Mouse (Mus musculus) hindbrain, embryonic 14.5 days (tissue): ENCODE data around the gene Ms4a6b. TPM values are rescaled to one million over a fixed set of nuclear protein-coding genes. Genes with fewer than 3 reads are reported as not detected.
"Not testable (repeated sequence)": the region's sequence is repeated elsewhere in the genome, so short reads cannot be mapped to it uniquely, and the experiment has no call there.

Experiments used
- ATAC-seq: fragments of 200-750 bp; cut with Nextera tagmentation; 2 replicates; pipeline ENCODE4 v1.8.0; 2017; ENCODE audit warnings: moderate number of reproducible peaks, mild to moderate bottlenecking, moderate TSS enrichment, moderate library complexity; ENCODE audit not compliant: low FRiP score
- DNase-seq: peaks from one replicate; pipeline ENCODE4 v3.0.0-alpha.2; 2015; ENCODE audit warnings: low spot score
- H3K27ac ChIP-seq: fragments of 300-500 bp; sonication (generic); 2 replicates; pipeline ENCODE4 v1.5.1; 2014; ENCODE audit warnings: mild to moderate bottlenecking, moderate library complexity
- H3K27me3 ChIP-seq: fragments of 300-500 bp; sonication (generic); 2 replicates; pipeline ENCODE4 v1.6.1; 2014; ENCODE audit warnings: mild to moderate bottlenecking, low read length, mixed read lengths; ENCODE audit not compliant: control insufficient read depth, insufficient read depth
- H3K36me3 ChIP-seq: fragments of 300-500 bp; sonication (generic); replicated peaks from 2 replicates; pipeline ENCODE4 v1.6.1; 2014; ENCODE audit not compliant: control insufficient read depth, insufficient read depth
- H3K4me1 ChIP-seq: fragments of 300-500 bp; sonication (generic); replicated peaks from 2 replicates; pipeline ENCODE4 v1.6.1; 2014; ENCODE audit warnings: antibody characterized with exemption, low read length, mixed read lengths; ENCODE audit not compliant: control insufficient read depth, insufficient read depth
- H3K4me2 ChIP-seq: fragments of 300-500 bp; sonication (generic); replicated peaks from 2 replicates; pipeline ENCODE4 v1.6.1; 2014; ENCODE audit warnings: mild to moderate bottlenecking, moderate library complexity
- H3K4me3 ChIP-seq: fragments of 300-500 bp; sonication (generic); replicated peaks from 2 replicates; pipeline ENCODE4 v1.5.1; 2014; ENCODE audit warnings: mild to moderate bottlenecking, low read length
- H3K9ac ChIP-seq: fragments of 300-500 bp; sonication (generic); 2 replicates; pipeline ENCODE4 v1.6.1; 2014
- H3K9me3 ChIP-seq: fragments of 300-500 bp; sonication (generic); 2 replicates; pipeline ENCODE4 v1.6.1; 2016; ENCODE audit warnings: low read length; ENCODE audit not compliant: control insufficient read depth
- WGBS: fragments of 180-500 bp; shearing (Covaris S2); extraction: QIAGEN DNeasy Blood & Tissue Kit; methylation state at CpG from one replicate; pipeline ENCODE4 v1.1.7; 2014; 5-methylcytosine and 5-hydroxymethylcytosine counted together
- polyA plus RNA-seq: library from polyadenylated mRNA; unstranded; fragments of >200 nt; fragmentation: Nextera tagmentation; extraction: Ambion mirVana; gene quantifications from 2 replicates; pipeline ENCODE4 v1.2.1, GENCODE M21; 2014

The Ms4a6b gene
- polyA plus RNA-seq, 1 experiment from 2014 or later, result 3.3 TPM

- ATAC-seq (no peak), DNase-seq (no peak)
- no peaks in the 10 kb centered on the region for H3K36me3 ChIP-seq
- H3K9ac ChIP-seq, result no peak overlapping the region
- no peak overlapping the region for H3K4me2 ChIP-seq
- no peaks in the 10 kb centered on the region for H3K4me1 ChIP-seq
- H3K9me3 ChIP-seq, result no peaks in the 10 kb centered on the region
- WGBS, result 79% methylated on average over 4 of the region's 4 CpGs
- no peak overlapping the region for H3K4me3 ChIP-seq
- H3K27ac ChIP-seq, result no peak overlapping the region
- no peaks in the 10 kb centered on the region for H3K27me3 ChIP-seq
Measured at GRCm38 (mm10) chr19:11491406-11492189, 24.7 kb upstream of the Ms4a6b start.

- H3K4me2 ChIP-seq, result no peak overlapping the region
- no peak overlapping the region for H3K9ac ChIP-seq
- no peaks in the 10 kb centered on the region for H3K27me3 ChIP-seq
- DNase-seq (no peak), ATAC-seq (no peak)
- no peaks in the 10 kb centered on the region for H3K4me1 ChIP-seq
- no peak overlapping the region for H3K27ac ChIP-seq
- WGBS, result 95% methylated on average over 1 of the region's 1 CpGs
- H3K4me3 ChIP-seq, result no peak overlapping the region
- no peaks in the 10 kb centered on the region for H3K9me3 ChIP-seq
- H3K36me3 ChIP-seq, result no peaks in the 10 kb centered on the region
Measured at GRCm38 (mm10) chr19:11492671-11493070, 23.6 kb upstream of the Ms4a6b start.

- Histone ChIP-seq H3K4me2 (no peak overlapping the region), H3K27me3 (no peaks in the 10 kb centered on the region), H3K9ac (no peak overlapping the region), H3K4me1 (no peaks in the 10 kb centered on the region), H3K4me3 (no peak overlapping the region), H3K36me3 (no peaks in the 10 kb centered on the region), H3K27ac (no peak overlapping the region), H3K9me3 (no peaks in the 10 kb centered on the region)
- WGBS, result 90% methylated on average over 3 of the region's 3 CpGs
- ATAC-seq, result no peak
- no peak for DNase-seq
Measured at GRCm38 (mm10) chr19:11494519-11494918, 21.8 kb upstream of the Ms4a6b start.

GRCm38 (mm10) chr19:11496361-11496760 lies 20.0 kb upstream of the Ms4a6b start:
- Histone ChIP-seq H3K4me2 (no peak overlapping the region), H3K9me3 (no peaks in the 10 kb centered on the region), H3K4me3 (no peak overlapping the region), H3K27ac (no peak overlapping the region), H3K9ac (no peak overlapping the region), H3K36me3 (no peaks in the 10 kb centered on the region), H3K27me3 (no peaks in the 10 kb centered on the region), H3K4me1 (no peaks in the 10 kb centered on the region)
- DNase-seq (no peak), ATAC-seq (no peak)
- WGBS, result 87% methylated on average over 6 of the region's 6 CpGs

GRCm38 (mm10) chr19:11497300-11497699 lies 19.0 kb upstream of the Ms4a6b start:
- H3K4me2 ChIP-seq, H3K9ac ChIP-seq, H3K4me1 ChIP-seq, H3K9me3 ChIP-seq, H3K27me3 ChIP-seq, ATAC-seq, H3K36me3 ChIP-seq, DNase-seq, H3K27ac ChIP-seq, H3K4me3 ChIP-seq: not testable (repeated sequence)
- 84% methylated on average over 1 of the region's 1 CpGs for WGBS

- Histone ChIP-seq H3K36me3 (no peaks in the 10 kb centered on the region), H3K4me1 (no peaks in the 10 kb centered on the region), H3K27me3 (no peaks in the 10 kb centered on the region), H3K9me3 (no peaks in the 10 kb centered on the region), H3K4me2 (no peak overlapping the region), H3K4me3 (no peak overlapping the region), H3K27ac (no peak overlapping the region), H3K9ac (no peak overlapping the region)
- ATAC-seq, result no peak
- 95% methylated on average over 1 of the region's 1 CpGs for WGBS
- no peak for DNase-seq
Measured at GRCm38 (mm10) chr19:11500796-11501195, 15.5 kb upstream of the Ms4a6b start.

GRCm38 (mm10) chr19:11501326-11501725 lies 15.0 kb upstream of the Ms4a6b start:
- WGBS, result 89% methylated on average over 4 of the region's 4 CpGs
- Histone ChIP-seq H3K9me3 (no peaks in the 10 kb centered on the region), H3K36me3 (no peaks in the 10 kb centered on the region), H3K27ac (no peak overlapping the region), H3K9ac (no peak overlapping the region), H3K4me3 (no peak overlapping the region), H3K4me2 (no peak overlapping the region), H3K4me1 (no peaks in the 10 kb centered on the region), H3K27me3 (no peaks in the 10 kb centered on the region)
- no peak for ATAC-seq
- DNase-seq, result no peak

- Histone ChIP-seq H3K27ac (no peak overlapping the region), H3K4me3 (no peak overlapping the region), H3K36me3 (no peaks in the 10 kb centered on the region), H3K4me2 (no peak overlapping the region), H3K9me3 (no peaks in the 10 kb centered on the region), H3K9ac (no peak overlapping the region), H3K4me1 (no peaks in the 10 kb centered on the region), H3K27me3 (no peaks in the 10 kb centered on the region)
- ATAC-seq (no peak), DNase-seq (no peak)
- 89% methylated on average over 1 of the region's 1 CpGs for WGBS
Measured at GRCm38 (mm10) chr19:11504857-11505256, 11.5 kb upstream of the Ms4a6b start.

GRCm38 (mm10) chr19:11513458-11513857 lies 2.9 kb upstream of the Ms4a6b start:
- no peak overlapping the region for H3K9ac ChIP-seq
- H3K9me3 ChIP-seq, result no peaks in the 10 kb centered on the region
- ATAC-seq, result no peak

GRCm38 (mm10) chr19:11516845-11517244 lies 533 bp downstream of the Ms4a6b start:
- WGBS, result 69% methylated on average over 4 of the region's 4 CpGs
- H3K27me3 ChIP-seq, result no peaks in the 10 kb centered on the region
- no peaks in the 10 kb centered on the region for H3K4me1 ChIP-seq
- no peak overlapping the region for H3K9ac ChIP-seq
- H3K4me3 ChIP-seq, result no peak overlapping the region
- H3K27ac ChIP-seq, result no peak overlapping the region
- DNase-seq, result no peak
- no peaks in the 10 kb centered on the region for H3K9me3 ChIP-seq
- no peak for ATAC-seq
- no peaks in the 10 kb centered on the region for H3K36me3 ChIP-seq
- H3K4me2 ChIP-seq, result no peak overlapping the region

More at GRCm38 (mm10) chr19:11513458-11513857, 2.9 kb upstream of the Ms4a6b start:
- Histone ChIP-seq H3K4me1 (no peaks in the 10 kb centered on the region), H3K4me2 (no peak overlapping the region), H3K36me3 (no peaks in the 10 kb centered on the region), H3K27ac (no peak overlapping the region), H3K27me3 (no peaks in the 10 kb centered on the region), H3K4me3 (no peak overlapping the region)
- no peak for DNase-seq
- WGBS, result 65% methylated on average over 1 of the region's 1 CpGs
